Mouse (Mus musculus) CH12.LX (cell line): Measurements from ENCODE around the gene Prr23a1.

Source experiments
- CHD2 ChIP-seq: IDR thresholded peaks from 2 replicates; pipeline ENCODE4 v1.6.1; 2011; ENCODE audit warnings: low read length, improper control_type of control experiment
- CTCF ChIP-seq, 2 experiments: IDR thresholded peaks in 1 of 2; conservative IDR thresholded peaks in 1 of 2; 2 replicates each; pipeline ENCODE4 v1.5.1; 2011 to 2012; ENCODE audit warnings: low read depth in 2 of 2, low read length in 2 of 2, improper control_type of control experiment in 1 of 2, inconsistent platforms in 1 of 2, mild to moderate bottlenecking in 1 of 2, moderate library complexity in 1 of 2
- E2F4 ChIP-seq: IDR thresholded peaks from 2 replicates; pipeline ENCODE4 v1.6.1; 2011; ENCODE audit warnings: low read depth, low read length, improper control_type of control experiment; ENCODE audit not compliant: insufficient replicate concordance
- ELF1 ChIP-seq: IDR thresholded peaks from 2 replicates; pipeline ENCODE4 v1.6.1; 2014; ENCODE audit warnings: low read depth, mild to moderate bottlenecking, inconsistent platforms, low read length, improper control_type of control experiment
- JUN ChIP-seq: IDR thresholded peaks from 2 replicates; pipeline ENCODE4 v1.6.1; 2011; ENCODE audit warnings: low read depth, mild to moderate bottlenecking, low read length, improper control_type of control experiment, moderate library complexity; ENCODE audit not compliant: insufficient read depth
- MEF2A ChIP-seq: IDR thresholded peaks from 2 replicates; pipeline ENCODE4 v1.6.1; 2014; ENCODE audit warnings: low read depth, mild to moderate bottlenecking, inconsistent platforms, low read length, improper control_type of control experiment, borderline replicate concordance
- POLR2A ChIP-seq: IDR thresholded peaks from 2 replicates; pipeline ENCODE4 v1.6.1; 2011; ENCODE audit warnings: low read depth, mild to moderate bottlenecking, improper control_type of control experiment, low read length
- ZC3H11A ChIP-seq: IDR thresholded peaks from 2 replicates; pipeline ENCODE4 v1.6.1; 2012; ENCODE audit warnings: low read depth, mild to moderate bottlenecking, inconsistent platforms, low read length, improper control_type of control experiment

DNA sequence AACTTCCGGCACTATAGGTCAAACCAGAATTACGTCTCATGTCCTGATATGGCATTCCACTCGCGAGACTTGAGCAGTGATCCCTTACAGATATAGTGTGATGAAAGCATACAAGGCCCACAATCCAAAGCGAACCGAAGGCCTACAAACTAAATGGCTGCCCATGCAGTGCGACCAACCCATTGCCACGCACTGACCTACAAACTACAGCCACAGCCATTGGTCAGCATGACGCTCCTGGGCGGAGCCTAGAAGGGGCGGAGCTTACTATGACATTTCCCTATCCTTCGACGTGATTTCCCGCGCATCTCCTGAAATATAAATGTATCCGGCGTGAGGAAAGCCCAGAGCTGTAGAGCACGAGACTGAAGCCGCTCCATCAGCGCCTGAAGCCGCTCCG, at the start of gene Prr23a1:
- TF ChIP-seq CTCF (conservative IDR thresholded peaks at IDR 0.05 in 1 of 2, IDR thresholded peaks at IDR 0.05 in 1 of 2; ENCODE audit: low read depth in 2 of 2, low read length in 2 of 2) (no peak), CHD2 (no peak), ZC3H11A (no peak), POLR2A (no peak), JUN (no peak), ELF1 (no peak), E2F4 (no peak), MEF2A (no peak)
